Mouse (Mus musculus) stomach, embryonic 15.5 days (tissue): ENCODE measurements at regions not wholly inside any gene's neighbourhood (a gene's known extent, or its start where the extent isn't known, plus 50 kb on each side); places are given as distances from the start of the nearest gene placed in this dataset.
A peak's percentile ranks its signal among the peaks of the same experiment; 100 is the strongest.
"Not testable (repeated sequence)": the region's sequence is repeated elsewhere in the genome, so short reads cannot be mapped to it uniquely, and the experiment has no call there.

Experiments used
- ATAC-seq: fragments of 200-750 bp; cut with Nextera tagmentation; 2 replicates; pipeline ENCODE4 v1.8.0; 2017; ENCODE audit warnings: low read depth, moderate number of reproducible peaks, moderate TSS enrichment; ENCODE audit not compliant: insufficient read depth, low FRiP score
- H3K27ac ChIP-seq: fragments of 300-500 bp; sonication (generic); 2 replicates; pipeline ENCODE4 v1.5.1; 2015; ENCODE audit warnings: mild to moderate bottlenecking, inconsistent platforms
- H3K27me3 ChIP-seq: fragments of 300-500 bp; sonication (generic); replicated peaks from 2 replicates; pipeline ENCODE4 v1.6.1; 2015; ENCODE audit warnings: inconsistent platforms
- H3K36me3 ChIP-seq: fragments of 300-500 bp; sonication (generic); 2 replicates; pipeline ENCODE4 v1.6.1; 2015; ENCODE audit warnings: inconsistent platforms
- H3K4me1 ChIP-seq: fragments of 300-500 bp; sonication (generic); 2 replicates; pipeline ENCODE4 v1.6.1; 2015; ENCODE audit warnings: inconsistent platforms
- H3K4me2 ChIP-seq: fragments of 300-500 bp; sonication (generic); 2 replicates; pipeline ENCODE4 v1.6.1; 2015; ENCODE audit warnings: mild to moderate bottlenecking, inconsistent platforms
- H3K4me3 ChIP-seq: fragments of 300-500 bp; sonication (generic); replicated peaks from 2 replicates; pipeline ENCODE4 v1.5.1; 2015; ENCODE audit warnings: inconsistent platforms
- H3K9ac ChIP-seq: fragments of 300-500 bp; sonication (generic); 2 replicates; pipeline ENCODE4 v1.6.1; 2015; ENCODE audit warnings: inconsistent platforms
- H3K9me3 ChIP-seq: fragments of 300-500 bp; sonication (generic); 2 replicates; pipeline ENCODE4 v1.6.1; 2016; ENCODE audit warnings: inconsistent platforms
- WGBS: fragments of 180-500 bp; shearing (Covaris S2); methylation state at CpG from one replicate; pipeline ENCODE4 v1.1.7; 2015; 5-methylcytosine and 5-hydroxymethylcytosine counted together

GRCm38 (mm10) chr17:13654606-13655005 lies 105.7 kb upstream of the Afdn start:
- H3K4me3 ChIP-seq, ATAC-seq, H3K4me2 ChIP-seq, H3K27ac ChIP-seq, H3K9ac ChIP-seq, H3K36me3 ChIP-seq, H3K27me3 ChIP-seq, H3K9me3 ChIP-seq: not testable (repeated sequence)
- WGBS = 63% methylated on average over 1 of the region's 1 CpGs
- peaks cover 10% of the 10 kb centered on the region for H3K4me1 ChIP-seq

GRCm38 (mm10) chr17:13656065-13656464 lies 104.3 kb upstream of the Afdn start:
- peaks cover 10% of the 10 kb centered on the region for H3K4me1 ChIP-seq
- 22% methylated on average over 3 of the region's 3 CpGs for WGBS
- no peak for ATAC-seq
- peak overlapping the region; percentile 36; the same call in 1 of the 2 replicates for H3K4me2 ChIP-seq
- H3K27ac ChIP-seq = 0 out of 2 replicates have a peak overlapping the region, but pooled peaks have one; percentile 46
- H3K4me3 ChIP-seq = no peak overlapping the region
- no peaks in the 10 kb centered on the region for H3K27me3 ChIP-seq
- H3K9ac ChIP-seq = no peak overlapping the region
- H3K9me3 ChIP-seq = no peaks in the 10 kb centered on the region
- H3K36me3 ChIP-seq = no peaks in the 10 kb centered on the region

GRCm38 (mm10) chr17:13656485-13657181 lies 103.7 kb upstream of the Afdn start:
- WGBS = 2% methylated on average over 10 of the region's 15 CpGs
- ATAC-seq = peak; percentile 58

DNA sequence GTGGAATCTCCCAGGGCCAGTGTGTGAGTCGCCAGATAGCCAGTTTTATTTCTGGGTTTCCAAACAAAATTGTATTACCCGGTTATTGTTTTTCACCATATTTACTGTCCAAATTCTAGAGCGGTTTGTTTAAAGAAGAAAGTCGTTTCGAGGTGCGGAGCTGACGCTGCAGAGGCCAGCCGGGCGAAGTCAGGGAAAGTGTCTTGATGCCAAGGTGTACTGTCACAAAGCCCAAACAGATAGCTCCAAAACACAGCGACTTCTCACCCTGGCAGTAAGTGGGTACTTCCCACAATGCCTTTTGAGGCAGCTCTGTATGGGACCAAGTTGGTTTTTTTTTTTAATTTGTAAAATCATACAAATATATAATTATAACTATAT lies 103.2 kb upstream of the Afdn start:
- Histone ChIP-seq H3K27ac (peak overlapping the region; percentile 38; the same call in 1 of the 2 replicates), H3K4me2 (peak overlapping the region; percentile 36; the same call in 1 of the 2 replicates)
- ATAC-seq = no peak

More at GRCm38 (mm10) chr17:13656485-13657181, 103.7 kb upstream of the Afdn start:
- no peaks in the 10 kb centered on the region for H3K36me3 ChIP-seq
- H3K27ac ChIP-seq = peak overlapping the region; percentile 46; the same call in 1 of the 2 replicates
- no peaks in the 10 kb centered on the region for H3K27me3 ChIP-seq
- peak overlapping the region; percentile 36 for H3K4me2 ChIP-seq
- no peak overlapping the region for H3K4me3 ChIP-seq
- no peaks in the 10 kb centered on the region for H3K9me3 ChIP-seq
- H3K9ac ChIP-seq = no peak overlapping the region
- H3K4me1 ChIP-seq = peaks cover 10% of the 10 kb centered on the region

DNA sequence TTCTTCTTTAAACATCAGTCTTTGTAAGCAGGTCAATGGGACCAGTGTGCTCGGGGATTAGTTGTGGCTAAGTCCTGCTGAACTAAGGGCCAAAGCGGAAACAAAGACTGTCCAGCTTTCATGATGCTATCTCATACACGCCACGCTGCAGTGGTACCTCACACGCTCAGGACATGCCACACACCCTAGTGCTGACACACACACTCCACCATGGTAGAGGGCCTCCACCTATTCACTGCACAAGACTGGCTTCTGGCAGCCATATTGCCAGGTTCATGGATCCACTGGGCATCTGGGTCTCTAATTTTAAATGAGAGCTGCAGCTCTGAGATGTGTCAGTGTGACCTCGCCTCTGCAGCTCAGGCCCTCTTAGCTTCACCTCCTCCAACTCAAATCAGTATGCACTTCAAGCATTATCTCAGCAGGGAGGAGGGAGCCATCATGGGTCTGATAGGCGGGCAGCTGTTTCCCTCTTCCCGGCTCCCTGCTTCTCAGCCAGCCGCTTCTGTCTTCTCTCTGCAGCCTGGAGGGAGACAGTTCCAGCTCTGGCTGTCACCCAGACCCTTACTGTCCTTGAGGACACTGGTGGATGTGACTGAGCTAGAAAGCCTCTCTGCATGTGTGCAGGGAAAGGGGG lies 102.6 kb upstream of the Afdn start:
- WGBS = 56% methylated on average over 9 of the region's 9 CpGs
- ATAC-seq = no peak
- H3K27ac ChIP-seq = peak overlapping the region; percentile 33; the same call in 1 of the 2 replicates

More for the DNA sequence above, 103.2 kb upstream of the Afdn start:
- Histone ChIP-seq H3K27me3 (no peaks in the 10 kb centered on the region), H3K9me3 (no peaks in the 10 kb centered on the region), H3K4me1 (peaks cover 10% of the 10 kb centered on the region), H3K9ac (no peak overlapping the region), H3K36me3 (no peaks in the 10 kb centered on the region), H3K4me3 (no peak overlapping the region)
- WGBS = 29% methylated on average over 10 of the region's 10 CpGs

DNA sequence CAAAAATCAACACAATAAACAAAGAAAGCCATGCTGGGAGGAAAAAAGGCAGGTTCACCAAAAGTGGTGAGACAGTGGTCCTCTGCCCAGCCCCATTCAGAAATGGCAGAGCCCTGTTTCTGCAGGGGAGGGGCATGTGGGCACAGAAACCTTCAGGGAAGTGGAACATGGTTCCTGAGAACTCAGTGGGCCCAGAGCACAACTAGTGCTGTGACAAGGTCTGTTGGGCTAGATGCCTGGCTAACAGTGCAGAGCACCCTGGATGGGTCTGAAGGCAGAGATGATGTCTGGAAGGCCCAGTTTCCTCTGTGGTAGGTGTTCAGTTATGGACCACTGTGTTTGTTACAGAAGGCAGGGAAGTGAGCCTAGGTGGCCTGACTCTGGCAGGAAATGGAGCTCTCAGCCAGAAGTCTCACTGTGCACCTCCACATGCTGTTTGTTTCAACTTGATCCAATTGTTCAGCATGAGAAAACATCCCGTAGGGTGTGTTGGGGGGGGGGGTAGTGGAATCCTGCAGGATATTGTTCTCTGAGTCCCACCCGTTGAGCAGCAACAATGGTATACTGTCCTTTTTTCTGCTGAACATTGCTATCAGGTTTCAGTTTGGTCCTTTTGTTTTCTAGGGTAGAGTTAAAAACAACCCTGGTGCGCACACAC lies 101.9 kb upstream of the Afdn start:
- no peak overlapping the region for H3K4me2 ChIP-seq
- ATAC-seq = no peak
- H3K36me3 ChIP-seq = no peaks in the 10 kb centered on the region
- H3K9ac ChIP-seq = no peak overlapping the region
- H3K4me1 ChIP-seq = peaks cover 10% of the 10 kb centered on the region
- H3K4me3 ChIP-seq = no peak overlapping the region
- 55% methylated on average over 3 of the region's 3 CpGs for WGBS
- H3K27ac ChIP-seq = peak overlapping the region; percentile 52
- H3K9me3 ChIP-seq = no peaks in the 10 kb centered on the region
- no peaks in the 10 kb centered on the region for H3K27me3 ChIP-seq

More for the DNA sequence above, 102.6 kb upstream of the Afdn start:
- H3K4me3 ChIP-seq = no peak overlapping the region
- no peak overlapping the region for H3K4me2 ChIP-seq
- H3K9me3 ChIP-seq = no peaks in the 10 kb centered on the region
- no peaks in the 10 kb centered on the region for H3K36me3 ChIP-seq
- H3K4me1 ChIP-seq = peaks cover 10% of the 10 kb centered on the region
- H3K9ac ChIP-seq = no peak overlapping the region
- H3K27me3 ChIP-seq = no peaks in the 10 kb centered on the region

GRCm38 (mm10) chr17:13659103-13659502 lies 101.2 kb upstream of the Afdn start:
- no peak overlapping the region for H3K4me3 ChIP-seq
- H3K36me3 ChIP-seq = no peaks in the 10 kb centered on the region
- no peak overlapping the region for H3K9ac ChIP-seq
- peak; percentile 37; the same call in 1 of the 2 replicates for ATAC-seq
- no peak overlapping the region for H3K4me2 ChIP-seq
- H3K27ac ChIP-seq = peak overlapping the region; percentile 52
- 38% methylated on average over 8 of the region's 8 CpGs for WGBS
- no peaks in the 10 kb centered on the region for H3K9me3 ChIP-seq
- H3K4me1 ChIP-seq = peaks cover 10% of the 10 kb centered on the region
- H3K27me3 ChIP-seq = no peaks in the 10 kb centered on the region

DNA sequence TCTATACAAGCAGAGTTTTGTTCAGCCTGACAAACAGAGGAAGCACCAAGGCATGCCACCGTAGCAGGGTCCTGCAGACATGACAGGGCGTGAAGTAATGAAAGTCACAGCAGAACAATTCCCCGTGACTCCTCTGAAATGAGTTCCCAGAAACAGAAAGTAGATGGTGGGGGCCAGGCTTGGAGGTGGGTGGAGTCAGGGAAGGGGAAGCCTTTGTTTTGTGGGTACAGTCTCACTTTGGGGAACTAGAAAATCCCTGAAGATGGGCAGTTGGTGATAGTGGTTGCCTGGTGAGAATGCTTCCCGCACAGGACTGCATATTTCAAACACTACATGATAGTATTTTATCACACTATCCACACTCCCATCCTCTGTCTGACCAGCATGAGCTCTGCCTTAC lies 100.4 kb upstream of the Afdn start:
- H3K9ac ChIP-seq = no peak overlapping the region
- H3K36me3 ChIP-seq = no peaks in the 10 kb centered on the region
- no peaks in the 10 kb centered on the region for H3K27me3 ChIP-seq
- H3K9me3 ChIP-seq = no peaks in the 10 kb centered on the region
- peaks cover 10% of the 10 kb centered on the region for H3K4me1 ChIP-seq
- no peak for ATAC-seq
- H3K4me2 ChIP-seq = no peak overlapping the region
- 72% methylated on average over 4 of the region's 4 CpGs for WGBS
- no peak overlapping the region for H3K27ac ChIP-seq
- no peak overlapping the region for H3K4me3 ChIP-seq

- WGBS = 64% methylated on average over 8 of the region's 8 CpGs
- Histone ChIP-seq H3K4me3 (no peak overlapping the region), H3K36me3 (no peaks in the 10 kb centered on the region), H3K9me3 (no peaks in the 10 kb centered on the region), H3K4me2 (no peak overlapping the region), H3K4me1 (peaks cover 10% of the 10 kb centered on the region), H3K27me3 (no peaks in the 10 kb centered on the region), H3K9ac (no peak overlapping the region), H3K27ac (no peak overlapping the region)
- no peak for ATAC-seq
Observed at GRCm38 (mm10) chr17:13661023-13661422, 99.3 kb upstream of the Afdn start.

DNA sequence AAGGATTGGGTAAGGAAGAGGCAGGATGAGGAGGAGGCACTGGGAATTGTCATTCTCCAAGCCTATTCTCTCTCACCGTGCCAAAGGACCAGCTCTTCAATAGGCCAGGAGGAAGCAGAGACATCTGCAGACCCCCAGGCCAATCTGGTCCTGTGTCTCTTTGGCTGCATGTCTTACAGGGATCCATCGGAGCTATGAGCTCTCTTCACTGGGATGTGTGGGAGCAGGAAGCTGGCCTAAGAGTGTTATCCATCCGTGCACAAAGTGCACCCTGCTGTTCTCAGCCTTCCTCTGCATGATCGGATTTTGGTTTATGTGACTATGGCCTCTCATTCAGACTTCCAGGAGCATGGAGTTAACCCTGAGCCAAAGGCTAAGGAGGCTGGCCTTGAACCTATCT lies 98.2 kb upstream of the Afdn start:
- Histone ChIP-seq H3K9ac (no peak overlapping the region), H3K36me3 (no peaks in the 10 kb centered on the region), H3K4me3 (no peak overlapping the region), H3K4me2 (no peak overlapping the region), H3K27ac (no peak overlapping the region), H3K9me3 (no peaks in the 10 kb centered on the region), H3K27me3 (no peaks in the 10 kb centered on the region), H3K4me1 (peaks cover under 1% of the 10 kb centered on the region; the same call in 1 of the 2 replicates)
- no peak for ATAC-seq
- WGBS = 80% methylated on average over 4 of the region's 4 CpGs
